34 mouse cellular contexts compared by ENCODE assay signal in the genomic region with DNA sequence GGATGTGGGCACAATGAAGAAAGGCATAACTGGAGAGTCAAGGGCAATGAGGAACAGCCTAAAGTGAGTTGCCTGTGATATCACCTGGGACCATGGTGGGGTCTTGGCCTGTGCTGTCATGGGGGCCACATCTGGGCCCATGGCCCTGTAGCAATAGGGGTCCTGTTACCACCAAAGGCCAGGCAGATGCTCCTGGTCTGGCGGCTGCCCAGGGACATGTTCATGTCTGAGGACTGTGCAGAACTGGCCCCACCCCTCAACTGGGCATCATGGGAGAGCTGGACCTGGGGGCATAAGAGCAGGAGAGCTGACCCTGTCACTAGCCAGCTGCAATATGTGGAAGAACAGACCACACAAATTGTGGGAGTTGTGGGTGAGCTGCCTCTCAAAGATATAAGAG.
"Had no signal": no experiment of that assay in that cellular context is flagged by ENCODE, and none has a peak within 500 bp of the region (broad histone marks: within the 10 kb centered on the region; RNA-seq: fewer than 3 reads in every experiment).

No protein-coding gene starts in this region.

- H3K9me3 ChIP-seq: heart, embryonic 10.5 days; heart, embryonic 15.5 days; hindbrain, embryonic 12.5 days; hindbrain, embryonic 13.5 days; intestine, embryonic 15.5 days; kidney, embryonic 15.5 days had no signal

- H3K4me1 ChIP-seq: hindbrain, embryonic 10.5 days; hindbrain, embryonic 12.5 days; hindbrain, embryonic 13.5 days; intestine, embryonic 15.5 days; kidney, embryonic 15.5 days had no signal

- H3K4me2 ChIP-seq: heart, embryonic 11.5 days; heart, embryonic 12.5 days; heart, embryonic 13.5 days; heart, embryonic 15.5 days; hindbrain, embryonic 12.5 days; hindbrain, embryonic 13.5 days; hindbrain, embryonic 14.5 days; intestine, embryonic 15.5 days; kidney, embryonic 15.5 days had no signal

- H3K9ac ChIP-seq: heart, embryonic 12.5 days; heart, embryonic 13.5 days; heart, embryonic 15.5 days; hindbrain, embryonic 12.5 days; hindbrain, embryonic 13.5 days; hindbrain, embryonic 14.5 days; intestine, embryonic 15.5 days; kidney, embryonic 15.5 days had no signal

- H3K27ac ChIP-seq: heart, embryonic 10.5 days; heart, embryonic 13.5 days; heart, embryonic 15.5 days; hindbrain, embryonic 10.5 days; hindbrain, embryonic 12.5 days; hindbrain, embryonic 13.5 days; hindbrain, embryonic 14.5 days; hindbrain, postnatal 0 days; intestine, embryonic 15.5 days; kidney, embryonic 15.5 days; kidney, postnatal 0 days; layer of hippocampus, adult 2 months; left cerebral cortex, adult 2 months had no signal

- H3K4me3 ChIP-seq: heart, embryonic 10.5 days; heart, embryonic 12.5 days; heart, embryonic 13.5 days; heart, embryonic 15.5 days; hindbrain, embryonic 10.5 days; hindbrain, embryonic 12.5 days; hindbrain, embryonic 13.5 days; intestine, embryonic 15.5 days; kidney, embryonic 15.5 days; layer of hippocampus, adult 2 months; left cerebral cortex, adult 2 months had no signal

- H3K27me3 ChIP-seq: heart, embryonic 12.5 days; heart, embryonic 13.5 days; heart, embryonic 15.5 days; hindbrain, embryonic 12.5 days; hindbrain, embryonic 13.5 days; intestine, embryonic 15.5 days; kidney, embryonic 15.5 days had no signal

- DNase-seq: heart, postnatal 10 days; heart, postnatal 36 days; heart, postnatal 4 days; kidney, adult 11 months; kidney, adult 18-20 months; kidney, adult 2 months; kidney, adult 8-10 months; kidney, adult 9 months; kidney, postnatal 10 days; kidney, postnatal 14 days; kidney, postnatal 25 days; kidney, postnatal 36 days; kidney, postnatal 4 days; layer of hippocampus, adult 9-11 months; layer of hippocampus, postnatal 36 days had no signal

- H3K36me3 ChIP-seq: heart, embryonic 10.5 days; heart, embryonic 12.5 days; heart, embryonic 15.5 days; hindbrain, embryonic 10.5 days; hindbrain, embryonic 12.5 days; hindbrain, embryonic 13.5 days; intestine, embryonic 15.5 days; kidney, embryonic 15.5 days had no signal

- ATAC-seq: hindbrain, embryonic 16.5 days; hindbrain, postnatal 0 days; inflammation-experienced regulatory T-cells, adult 6 months; intestine, embryonic 15.5 days; intestine, embryonic 16.5 days; intestine, postnatal 0 days had no signal
